Mouse (Mus musculus) forebrain, embryonic 11.5 days (tissue): Measurements from ENCODE around the gene Irx3. TPM values are rescaled to one million over a fixed set of nuclear protein-coding genes. Genes with fewer than 3 reads are reported as not detected.

Experiments used
- ATAC-seq: fragments of 200-750 bp; cut with Nextera tagmentation; replicated peaks from 2 replicates; pipeline ENCODE4 v1.8.0; 2017; ENCODE audit warnings: moderate TSS enrichment; ENCODE audit not compliant: low FRiP score
- DNase-seq: peaks from one replicate; pipeline ENCODE4 v3.0.0-alpha.2; 2017; ENCODE audit warnings: low spot score
- H3K27ac ChIP-seq: fragments of 300-500 bp; sonication (generic); 2 replicates; pipeline ENCODE4 v1.5.1; 2014; ENCODE audit warnings: low read depth, low read length
- H3K27me3 ChIP-seq: fragments of 300-500 bp; sonication (generic); 2 replicates; pipeline ENCODE4 v1.6.1; 2014; ENCODE audit warnings: mild to moderate bottlenecking, low read length, mixed read lengths; ENCODE audit not compliant: control insufficient read depth, insufficient read depth
- H3K36me3 ChIP-seq: fragments of 300-500 bp; sonication (generic); 2 replicates; pipeline ENCODE4 v1.6.1; 2014; ENCODE audit warnings: mild to moderate bottlenecking, low read length, moderate library complexity, mixed read lengths; ENCODE audit not compliant: control insufficient read depth, insufficient read depth
- H3K4me1 ChIP-seq: fragments of 300-500 bp; sonication (generic); replicated peaks from 2 replicates; pipeline ENCODE4 v1.6.1; 2014; ENCODE audit warnings: low read length, mixed read lengths; ENCODE audit not compliant: control insufficient read depth, insufficient read depth
- H3K4me2 ChIP-seq: fragments of 300-500 bp; sonication (generic); 2 replicates; pipeline ENCODE4 v1.6.1; 2014; ENCODE audit warnings: low read depth, mild to moderate bottlenecking, low read length, moderate library complexity, mixed read lengths; ENCODE audit not compliant: severe bottlenecking
- H3K4me3 ChIP-seq: fragments of 300-500 bp; sonication (generic); 2 replicates; pipeline ENCODE4 v1.5.1; 2014; ENCODE audit warnings: low read depth, low read length
- H3K9ac ChIP-seq: fragments of 300-500 bp; sonication (generic); 2 replicates; pipeline ENCODE4 v1.6.1; 2014; ENCODE audit warnings: low read length
- H3K9me3 ChIP-seq: fragments of 300-500 bp; sonication (generic); 2 replicates; pipeline ENCODE4 v1.6.1; 2016; ENCODE audit warnings: low read length, mixed read lengths; ENCODE audit not compliant: control insufficient read depth
- WGBS: fragments of 180-500 bp; shearing (Covaris S2); extraction: QIAGEN DNeasy Blood & Tissue Kit; methylation state at CpG from one replicate; pipeline ENCODE4 v1.1.7; 2014; 5-methylcytosine and 5-hydroxymethylcytosine counted together
- polyA plus RNA-seq: library from polyadenylated mRNA; unstranded; fragments of >200 nt; fragmentation: Nextera tagmentation; extraction: Ambion mirVana; gene quantifications from 2 replicates; pipeline ENCODE4 v1.2.1, GENCODE M21; 2014

Gene Irx3
- polyA plus RNA-seq, 1 experiment from 2014 or later = 14.7 TPM

DNA sequence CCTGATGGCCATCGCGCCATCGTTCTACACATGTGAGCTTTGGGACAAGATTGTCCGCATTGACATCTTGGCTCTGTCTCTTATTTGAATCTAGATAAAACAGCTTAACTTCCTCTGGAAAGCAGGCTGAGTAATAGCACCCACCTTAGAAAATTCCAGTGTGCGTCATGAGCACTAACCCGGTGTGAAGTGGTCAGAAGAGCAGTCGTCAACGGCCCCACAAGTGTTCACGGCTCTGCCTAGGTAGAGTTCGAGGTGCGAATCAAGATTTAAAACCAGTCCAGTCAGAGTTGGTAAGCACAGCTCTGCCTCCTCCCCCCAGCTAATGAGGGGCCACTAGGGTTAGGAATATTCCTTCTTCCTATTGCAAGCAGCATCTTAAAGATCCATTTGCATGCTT lies 21.5 kb upstream of the Irx3 start:
- no peaks in the 10 kb centered on the region for H3K4me1 ChIP-seq
- H3K27ac ChIP-seq = no peak overlapping the region
- H3K9me3 ChIP-seq = no peaks in the 10 kb centered on the region
- H3K27me3 ChIP-seq = no peaks in the 10 kb centered on the region; the same call in 1 of the 2 replicates
- no peaks in the 10 kb centered on the region for H3K36me3 ChIP-seq
- no peak overlapping the region for H3K4me2 ChIP-seq
- no peak for DNase-seq
- no peak overlapping the region for H3K4me3 ChIP-seq
- H3K9ac ChIP-seq = no peak overlapping the region
- no peak for ATAC-seq
- WGBS = 93% methylated on average over 11 of the region's 11 CpGs

- H3K4me1 ChIP-seq = no peaks in the 10 kb centered on the region
- no peak overlapping the region for H3K9ac ChIP-seq
- ATAC-seq = no peak
- no peak overlapping the region for H3K27ac ChIP-seq
- H3K4me3 ChIP-seq = no peak overlapping the region
- no peak for DNase-seq
- no peaks in the 10 kb centered on the region for H3K36me3 ChIP-seq
- H3K4me2 ChIP-seq = no peak overlapping the region
- H3K27me3 ChIP-seq = no peaks in the 10 kb centered on the region; the same call in 1 of the 2 replicates
- H3K9me3 ChIP-seq = no peaks in the 10 kb centered on the region
- WGBS = 63% methylated on average over 4 of the region's 4 CpGs
These were observed 20.9 kb upstream of the Irx3 start for GRCm38 (mm10) chr8:91822746-91823145.

- no peak overlapping the region for H3K4me2 ChIP-seq
- no peak overlapping the region for H3K9ac ChIP-seq
- H3K36me3 ChIP-seq = no peaks in the 10 kb centered on the region
- ATAC-seq (no peak), DNase-seq (no peak)
- H3K9me3 ChIP-seq = no peaks in the 10 kb centered on the region
- H3K4me1 ChIP-seq = no peaks in the 10 kb centered on the region
- WGBS = 43% methylated on average over 4 of the region's 4 CpGs
- H3K27me3 ChIP-seq = peaks cover 2% of the 10 kb centered on the region; the same call in 1 of the 2 replicates
- no peak overlapping the region for H3K27ac ChIP-seq
- no peak overlapping the region for H3K4me3 ChIP-seq
These were observed 20.1 kb upstream of the Irx3 start for GRCm38 (mm10) chr8:91821976-91822375.

- no peak overlapping the region for H3K4me2 ChIP-seq
- peaks cover 2% of the 10 kb centered on the region; the same call in 1 of the 2 replicates for H3K27me3 ChIP-seq
- no peak for DNase-seq
- no peaks in the 10 kb centered on the region for H3K36me3 ChIP-seq
- no peaks in the 10 kb centered on the region for H3K4me1 ChIP-seq
- H3K9me3 ChIP-seq = no peaks in the 10 kb centered on the region
- 87% methylated on average over 4 of the region's 4 CpGs for WGBS
- H3K9ac ChIP-seq = no peak overlapping the region
- ATAC-seq = no peak
- no peak overlapping the region for H3K4me3 ChIP-seq
- H3K27ac ChIP-seq = no peak overlapping the region
These were observed 17.9 kb upstream of the Irx3 start for GRCm38 (mm10) chr8:91819778-91820177.

DNA sequence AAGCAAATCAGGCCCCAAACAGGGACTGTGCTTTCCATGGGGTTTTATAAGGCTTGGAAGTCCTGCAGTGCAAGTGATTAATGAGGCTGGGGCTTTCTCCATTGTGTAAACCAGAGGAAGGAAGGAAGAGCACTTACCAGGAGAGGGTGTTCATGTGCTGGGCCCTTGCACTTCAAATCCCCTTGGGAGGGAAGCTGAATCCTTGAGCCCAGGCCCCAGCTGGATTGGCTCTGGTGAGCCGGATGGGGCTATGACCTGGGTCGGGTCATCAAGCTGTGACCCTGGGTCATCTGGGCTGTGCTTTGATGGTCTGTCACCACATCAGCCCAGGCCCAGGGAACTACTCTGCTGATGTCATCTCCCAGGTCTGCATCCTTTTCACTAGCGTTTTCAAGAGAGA lies 16.9 kb upstream of the Irx3 start:
- Histone ChIP-seq H3K4me3 (no peak overlapping the region), H3K27me3 (peaks cover 2% of the 10 kb centered on the region; the same call in 1 of the 2 replicates), H3K9ac (no peak overlapping the region), H3K4me1 (no peaks in the 10 kb centered on the region), H3K27ac (no peak overlapping the region), H3K9me3 (no peaks in the 10 kb centered on the region), H3K4me2 (no peak overlapping the region), H3K36me3 (no peaks in the 10 kb centered on the region)
- no peak for DNase-seq
- ATAC-seq = no peak
- WGBS = 23% methylated on average over 3 of the region's 3 CpGs

DNA sequence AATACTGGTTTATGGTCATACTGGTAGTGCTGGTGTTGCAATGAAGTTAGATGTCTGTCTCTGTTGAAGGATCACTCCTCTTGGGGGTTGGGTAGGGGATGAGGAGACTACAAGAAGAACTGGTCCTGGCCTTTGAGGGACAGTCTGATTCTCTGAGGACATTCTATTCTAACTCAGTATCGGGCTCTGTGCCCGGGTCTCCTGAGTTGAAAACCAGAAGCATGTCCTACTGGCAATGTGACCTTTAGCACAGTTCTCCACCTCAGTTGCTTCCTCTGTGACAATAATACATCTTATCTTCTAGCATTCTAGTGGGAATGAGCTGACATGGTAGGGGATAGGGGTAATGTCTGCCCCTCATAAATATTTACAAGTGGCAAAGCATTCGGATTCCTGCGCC lies 12.2 kb upstream of the Irx3 start:
- DNase-seq = no peak
- WGBS = 96% methylated on average over 4 of the region's 4 CpGs
- Histone ChIP-seq H3K4me3 (no peak overlapping the region), H3K9me3 (no peaks in the 10 kb centered on the region), H3K4me1 (no peaks in the 10 kb centered on the region), H3K9ac (no peak overlapping the region), H3K36me3 (no peaks in the 10 kb centered on the region), H3K4me2 (no peak overlapping the region), H3K27me3 (peaks cover 17% of the 10 kb centered on the region), H3K27ac (no peak overlapping the region)
- no peak for ATAC-seq

GRCm38 (mm10) chr8:91806720-91807241 lies 4.9 kb upstream of the Irx3 start:
- Histone ChIP-seq H3K4me2 (peak overlapping the region; percentile 39; the same call in 1 of the 2 replicates), H3K27ac (no peak overlapping the region), H3K9ac (no peak overlapping the region), H3K4me1 (peaks cover 20% of the 10 kb centered on the region; the same call in 1 of the 2 replicates), H3K4me3 (no peak overlapping the region), H3K27me3 (peaks cover 81% of the 10 kb centered on the region), H3K36me3 (no peaks in the 10 kb centered on the region), H3K9me3 (no peaks in the 10 kb centered on the region)
- peak; percentile 56 for DNase-seq
- ATAC-seq = no peak
- WGBS = 3% methylated on average over 12 of the region's 12 CpGs

DNA sequence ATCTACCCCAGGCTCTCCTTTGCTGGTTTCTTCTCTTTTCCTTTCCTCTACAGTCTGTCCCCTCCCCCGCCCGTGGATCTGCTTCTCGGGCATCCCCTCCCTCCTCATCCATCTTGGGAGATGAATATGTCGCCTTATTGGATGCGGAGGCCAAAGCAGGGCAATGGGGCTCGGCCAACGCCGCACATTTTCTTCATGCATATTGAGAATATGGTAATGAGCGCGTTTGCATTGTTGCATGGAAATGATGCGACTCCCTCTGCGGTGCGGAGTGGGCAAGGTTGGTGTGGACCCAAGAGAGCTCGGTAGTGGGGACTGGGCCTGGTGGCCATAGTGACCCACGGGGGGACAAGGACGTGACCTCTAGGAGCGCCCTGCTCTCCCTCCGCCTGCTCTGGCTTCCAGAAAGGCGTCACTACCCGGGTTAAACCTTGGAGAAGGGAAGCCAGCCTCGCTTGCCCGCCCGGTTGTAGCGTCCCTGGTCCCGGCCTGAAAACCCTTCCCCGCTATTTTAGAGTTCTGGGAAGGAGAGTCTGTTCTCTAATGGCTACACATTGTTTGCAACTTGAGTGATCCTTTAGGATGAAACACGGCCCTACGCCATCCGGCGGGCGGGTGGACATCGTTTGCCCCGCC lies 4.3 kb upstream of the Irx3 start:
- Histone ChIP-seq H3K4me3 (no peak overlapping the region), H3K9me3 (no peaks in the 10 kb centered on the region), H3K36me3 (no peaks in the 10 kb centered on the region), H3K27ac (no peak overlapping the region), H3K9ac (no peak overlapping the region), H3K4me1 (peaks cover 20% of the 10 kb centered on the region; the same call in 1 of the 2 replicates), H3K27me3 (peaks cover 79% of the 10 kb centered on the region), H3K4me2 (peak overlapping the region; percentile 39; the same call in 1 of the 2 replicates)
- ATAC-seq (no peak), DNase-seq (peak; percentile 57)
- WGBS = 1% methylated on average over 33 of the region's 33 CpGs

- WGBS = under 1% methylated on average over 32 of the region's 32 CpGs
- no peak overlapping the region for H3K27ac ChIP-seq
- no peaks in the 10 kb centered on the region for H3K9me3 ChIP-seq
- peak; percentile 80 for DNase-seq
- no peak for ATAC-seq
- peak overlapping the region; percentile 39 for H3K4me2 ChIP-seq
- peaks cover 86% of the 10 kb centered on the region for H3K27me3 ChIP-seq
- peak overlapping the region; percentile 30 for H3K9ac ChIP-seq
- no peaks in the 10 kb centered on the region for H3K36me3 ChIP-seq
- H3K4me1 ChIP-seq = peaks cover 26% of the 10 kb centered on the region; the same call in 1 of the 2 replicates
- H3K4me3 ChIP-seq = peak overlapping the region; percentile 19; the same call in 1 of the 2 replicates
These were observed 3.4 kb upstream of the Irx3 start for GRCm38 (mm10) chr8:91805254-91805671.
